Mouse (Mus musculus) G1E (cell line): ENCODE results near the gene Bche.

Source experiments
- CTCF ChIP-seq: IDR thresholded peaks from 2 replicates; pipeline ENCODE4 v1.5.1; 2012; ENCODE audit warnings: low read depth, low read length, inconsistent platforms, mixed read lengths
- GATA1 ChIP-seq: IDR thresholded peaks from 2 replicates; pipeline ENCODE4 v1.6.1; 2012; ENCODE audit warnings: borderline replicate concordance, low read length, inconsistent platforms, mixed read lengths
- GATA2 ChIP-seq: IDR thresholded peaks from 2 replicates; pipeline ENCODE4 v1.6.1; 2012; ENCODE audit warnings: low read depth, low read length, inconsistent platforms, borderline replicate concordance
- POLR2AphosphoS5 ChIP-seq: IDR thresholded peaks from 2 replicates; pipeline ENCODE4 v1.6.1; 2012; ENCODE audit warnings: low read depth, low read length, inconsistent platforms; ENCODE audit not compliant: insufficient replicate concordance
- TAL1 ChIP-seq: conservative IDR thresholded peaks from 2 replicates; pipeline ENCODE4 v1.6.1; 2012; ENCODE audit warnings: low read depth, low read length, inconsistent platforms, mixed read lengths

GRCm38 (mm10) chr3:73611421-73611820, 96.8 kb downstream of the Bche start:
- no peak for TF ChIP-seq CTCF
- TF ChIP-seq TAL1: no peak
- no peak for TF ChIP-seq GATA1
- TF ChIP-seq POLR2AphosphoS5: no peak
- no peak for TF ChIP-seq GATA2
